Mouse (Mus musculus): ENCODE measurements around the gene Loxl3.

The Loxl3 gene

DNA sequence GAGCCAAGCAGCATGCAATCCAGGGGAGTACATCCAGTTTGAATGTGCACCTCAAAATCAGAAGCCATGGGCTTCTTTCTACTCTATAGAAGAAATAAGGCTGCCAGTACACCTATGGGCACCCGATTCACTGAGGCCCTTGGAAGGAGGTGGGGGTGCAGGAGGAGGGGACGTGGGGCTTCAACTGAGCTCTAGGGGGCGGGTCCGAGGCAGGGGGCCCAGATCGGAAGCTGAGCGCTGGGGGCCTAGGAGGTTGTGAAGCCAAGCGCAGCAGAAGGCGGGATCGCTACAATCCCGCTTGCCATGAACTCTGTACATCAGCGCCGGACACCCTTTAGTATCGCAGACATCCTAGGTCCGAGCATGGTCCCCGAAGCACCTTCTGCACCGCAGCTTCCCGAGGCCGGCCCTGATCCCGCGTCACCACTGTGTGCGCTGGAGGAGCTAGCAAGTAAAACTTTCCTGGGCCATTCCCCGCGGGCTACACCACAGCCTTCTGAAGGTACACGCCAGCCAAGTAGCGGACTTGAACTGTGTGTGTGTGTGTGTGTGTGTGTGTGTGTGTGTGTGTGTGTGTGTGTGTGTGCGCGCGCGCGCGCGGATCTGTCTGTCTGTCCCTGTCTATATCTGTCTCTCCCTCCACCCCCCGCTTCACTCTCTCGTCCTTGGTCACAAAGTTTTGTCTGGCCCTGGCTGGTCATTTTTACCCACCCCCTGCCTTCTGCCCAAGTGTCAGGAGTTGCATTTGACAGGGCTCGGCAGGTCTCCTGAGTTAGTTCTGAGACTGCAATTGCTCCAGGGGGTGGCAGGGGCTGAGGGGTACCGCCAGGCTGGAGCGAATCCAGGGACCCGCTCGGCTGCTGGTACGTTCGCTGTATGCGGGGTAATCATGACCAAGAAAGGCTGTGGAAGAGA lies 52.4 kb downstream of the Loxl3 start, which contains the start of gene Lbx2:
Gene Lbx2 (plus strand): TSS at position 247 of the 915 bp plus-strand sequence.
- 7% methylated on average over 42 of the region's 42 CpGs for WGBS

DNA sequence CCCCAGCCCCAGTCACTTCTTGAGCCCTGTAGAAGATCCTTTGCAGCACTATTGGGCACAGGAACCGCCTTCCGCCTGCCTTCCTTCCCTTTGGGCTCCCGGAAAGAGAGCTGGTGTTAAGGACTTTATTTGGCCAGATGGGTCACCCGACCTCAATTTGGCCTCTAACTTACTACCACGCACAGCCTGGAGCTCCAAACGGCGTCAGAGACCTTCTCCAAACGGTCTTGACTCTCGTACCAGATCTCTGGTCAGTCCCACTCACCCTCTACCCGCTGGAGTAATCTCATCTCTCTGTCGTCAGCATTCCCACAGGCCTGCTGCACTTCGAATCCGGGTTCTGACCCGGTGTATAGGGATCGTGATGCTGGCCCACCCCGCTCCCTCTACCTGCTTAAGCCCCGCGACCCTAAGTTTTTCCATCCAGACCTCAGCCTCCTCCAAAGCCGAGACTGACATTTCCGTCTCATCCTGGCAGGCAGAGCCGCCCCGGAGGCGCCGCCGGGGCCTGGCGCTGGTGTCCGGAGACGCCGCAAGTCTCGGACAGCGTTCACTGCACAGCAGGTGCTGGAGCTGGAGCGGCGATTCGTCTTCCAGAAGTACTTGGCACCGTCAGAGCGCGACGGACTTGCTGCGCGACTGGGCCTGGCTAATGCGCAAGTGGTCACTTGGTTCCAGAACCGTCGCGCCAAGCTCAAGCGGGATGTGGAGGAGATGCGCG lies 53.4 kb downstream of the Loxl3 start:
- WGBS, result 5% methylated on average over 47 of the region's 47 CpGs

DNA sequence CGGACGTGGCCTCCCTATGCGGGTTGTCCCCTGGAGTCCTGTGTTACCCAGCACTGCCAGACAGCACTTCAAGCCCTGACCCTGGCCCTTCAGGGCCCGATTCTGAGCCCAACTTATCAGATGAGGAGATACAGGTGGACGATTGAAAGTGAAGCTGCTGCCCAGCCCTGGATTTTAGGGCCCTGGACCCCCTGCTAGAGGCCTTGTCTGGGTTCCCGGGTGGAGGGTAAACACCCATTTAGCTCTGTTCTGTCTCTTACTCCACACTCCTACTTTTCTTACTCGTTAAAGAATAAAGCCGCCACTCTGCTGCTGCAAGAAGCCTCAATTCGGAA lies 53.9 kb downstream of the Loxl3 start:
- 15% methylated on average over 9 of the region's 9 CpGs for WGBS

DNA sequence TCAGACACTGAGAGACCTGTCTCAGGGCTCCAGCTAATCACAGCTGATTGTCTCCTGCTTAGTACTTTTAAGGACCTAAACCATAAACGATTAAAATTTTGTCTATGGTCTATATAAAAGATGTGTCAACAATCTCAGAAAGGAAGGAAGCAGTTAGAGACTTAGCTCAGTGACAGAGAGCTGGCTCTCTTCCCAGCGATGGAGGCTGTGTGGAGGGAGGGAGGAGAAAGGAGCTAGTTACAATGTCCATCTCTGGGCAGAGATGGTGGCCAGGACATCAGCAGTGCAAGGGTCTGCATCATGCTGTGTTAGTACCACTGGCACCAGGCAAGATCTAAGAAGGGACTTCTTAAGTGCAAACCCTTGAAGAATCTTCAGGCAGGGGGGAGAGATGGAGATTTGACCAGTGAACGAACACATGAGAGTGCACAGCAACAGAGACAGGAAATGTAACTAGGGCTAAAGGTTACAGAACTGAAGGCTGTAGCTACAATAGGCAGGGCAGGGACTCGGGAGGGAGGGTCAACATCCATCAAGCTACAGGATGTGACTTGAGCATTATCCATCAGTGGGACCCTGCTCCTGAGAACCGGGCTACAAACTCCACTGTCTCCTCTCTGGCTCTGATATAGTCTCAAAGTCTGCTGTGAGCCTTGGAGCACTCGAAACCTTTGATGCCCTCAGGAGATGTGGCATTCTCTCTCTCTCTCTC lies 58.6 kb downstream of the Loxl3 start:
- 42% methylated on average over 6 of the region's 6 CpGs for WGBS

DNA sequence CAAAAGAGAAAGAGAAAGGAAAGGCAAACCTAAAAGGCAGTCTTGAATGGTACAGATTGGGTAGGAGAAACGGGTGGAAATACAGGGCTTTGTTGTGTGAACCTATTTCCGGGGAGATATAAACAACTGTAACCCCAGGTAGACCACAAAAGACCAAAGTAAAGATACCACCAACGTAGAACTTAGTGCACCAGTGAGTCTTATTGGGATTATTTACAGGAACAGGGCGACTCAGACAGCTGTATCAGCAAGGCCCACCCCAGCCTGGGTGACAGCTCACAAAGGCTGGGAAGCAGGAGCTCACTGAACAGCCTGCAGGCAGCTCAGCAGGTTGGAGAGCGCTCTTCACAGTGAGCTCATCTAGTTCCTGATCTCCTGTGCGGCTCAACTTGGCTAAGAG lies 62.0 kb downstream of the Loxl3 start:
- WGBS, result 69% methylated on average over 6 of the region's 6 CpGs

DNA sequence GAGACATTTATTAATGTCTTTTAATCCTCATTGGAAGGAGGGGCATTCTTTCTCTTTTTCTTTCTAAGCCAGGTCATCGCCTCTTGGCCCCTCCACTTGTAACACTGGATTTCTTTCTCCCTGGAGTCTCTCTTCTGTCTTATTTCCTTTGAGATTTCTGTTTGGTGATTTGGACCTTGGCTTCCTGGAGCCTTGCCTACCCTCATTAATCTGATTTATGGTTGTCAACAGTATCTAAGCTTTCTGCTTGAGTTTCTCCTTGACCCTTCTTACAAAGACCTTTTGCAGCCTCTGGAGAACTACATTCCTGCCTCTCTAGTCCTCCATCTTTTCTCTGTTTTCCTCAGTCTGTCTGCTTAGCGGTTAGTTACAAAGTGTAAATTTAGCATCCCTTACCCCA lies 64.4 kb downstream of the Loxl3 start:
- WGBS, result 71% methylated on average over 2 of the region's 2 CpGs

DNA sequence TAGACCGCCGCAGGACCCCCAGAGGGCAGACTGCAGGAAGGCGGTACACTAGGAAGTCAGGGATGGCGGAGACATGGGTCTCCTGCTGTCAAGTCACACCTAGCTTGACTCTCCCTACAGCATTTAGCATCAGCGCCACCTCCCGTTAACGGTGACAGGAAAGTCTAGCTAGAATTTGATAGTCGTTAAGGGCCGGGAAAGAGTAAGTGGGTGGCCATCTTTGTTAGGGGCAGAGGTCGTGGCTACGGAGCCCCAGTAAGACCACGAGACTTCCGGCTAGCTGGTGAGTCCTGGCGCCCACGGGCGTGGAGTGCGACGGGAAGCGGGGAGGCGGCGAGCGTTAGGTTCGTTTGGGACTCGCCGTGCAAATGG lies 67.3 kb downstream of the Loxl3 start, which contains the start of the genes Ccdc142 and Gm42688:
Gene Ccdc142 (plus strand): TSS at position 286 of the 372 bp plus-strand sequence.
Gene Gm42688 (plus strand): TSS at position 302 of the 372 bp plus-strand sequence.
- WGBS, result 1% methylated on average over 25 of the region's 25 CpGs

DNA sequence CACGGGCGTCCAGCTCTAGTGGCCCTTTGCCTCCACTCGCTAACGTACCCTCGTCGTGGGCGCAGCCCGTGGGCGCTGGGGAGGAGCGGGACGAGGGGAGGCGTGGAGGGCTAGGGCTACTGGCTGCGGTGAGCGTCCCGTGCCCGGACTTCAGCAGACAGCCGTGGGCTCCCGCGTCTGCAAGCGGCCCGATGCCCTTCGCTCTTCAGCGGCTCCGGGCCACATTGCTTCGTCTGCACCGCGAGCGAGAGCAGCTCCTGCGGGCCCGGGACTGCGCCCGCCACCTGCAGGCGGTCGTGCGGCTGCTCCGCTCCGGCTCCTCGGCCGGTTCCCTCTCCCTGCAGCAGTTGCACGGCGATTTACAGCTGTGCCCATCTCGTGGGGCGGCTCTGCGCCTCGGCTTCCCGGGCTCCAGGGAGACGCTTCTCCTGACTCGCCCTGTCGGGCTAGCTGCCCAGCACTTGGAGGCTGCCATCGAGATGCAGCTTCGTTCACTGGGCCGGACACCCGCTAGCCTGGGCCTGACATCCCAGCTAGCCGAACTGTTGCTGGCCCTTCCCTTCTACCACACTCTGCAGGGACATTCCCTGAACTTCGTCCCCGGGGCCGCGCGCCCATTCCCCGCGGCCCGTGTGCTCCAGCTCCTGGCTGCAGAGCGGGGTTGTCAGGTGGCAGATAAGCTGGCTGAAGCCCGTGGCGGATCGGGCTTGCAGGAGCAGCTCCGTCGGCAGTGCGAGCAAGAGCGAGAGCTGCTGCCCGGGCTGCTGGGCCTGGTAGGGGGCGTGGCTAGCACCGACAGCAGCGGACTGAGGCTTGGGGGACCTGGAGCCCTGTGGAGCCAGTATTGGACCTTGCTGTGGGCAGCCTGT lies 67.9 kb downstream of the Loxl3 start:
- under 1% methylated on average over 74 of the region's 74 CpGs for WGBS
